Comparison of ENCODE assay signal across 20 mouse cellular contexts in the genomic region with DNA sequence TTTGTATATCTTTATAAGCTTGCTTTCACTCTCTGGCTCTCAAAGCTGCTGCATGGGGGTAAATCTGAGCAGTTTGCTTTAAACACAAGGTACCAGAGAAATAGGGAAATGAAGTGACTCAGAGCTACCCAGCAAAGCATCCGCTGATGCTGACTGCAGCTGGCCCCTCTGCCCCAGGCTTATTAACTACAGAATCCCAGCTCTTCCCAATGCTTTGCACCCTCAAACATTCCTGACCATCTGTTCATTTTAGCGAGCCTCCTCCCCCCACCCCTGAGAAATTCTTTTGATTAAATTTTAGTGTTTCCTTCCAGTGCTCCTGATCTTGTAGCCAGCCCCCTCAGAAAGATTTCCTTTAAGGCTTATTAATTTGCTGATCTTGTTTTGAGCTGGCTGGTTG. TPM values are rescaled to one million over a fixed set of nuclear protein-coding genes. Genes with fewer than 3 reads are reported as not detected.
DNase-seq lines count a peak whose midpoint lies in the region; ATAC-seq and TF ChIP-seq lines count a peak whose summit lies in the region.
"Had no signal": no experiment of that assay in that cellular context is flagged by ENCODE, and none has a peak within 500 bp of the region (broad histone marks: within the 10 kb centered on the region; RNA-seq: fewer than 3 reads in every experiment).

No protein-coding gene starts in this region.

- WGBS in kidney, embryonic 16.5 days = 53% methylated on average over 2 of the region's 2 CpGs
- WGBS in hindbrain, postnatal 0 days = 37% methylated on average over 2 of the region's 2 CpGs
- 25% methylated on average over 2 of the region's 2 CpGs for WGBS in neural tube, embryonic 14.5 days

- no peak overlapping the region for H3K4me3 ChIP-seq in kidney, embryonic 16.5 days (ENCODE audit: low read length)
- H3K4me3 ChIP-seq in hindbrain, postnatal 0 days (ENCODE audit: low read length) = no peak overlapping the region
- no peak overlapping the region for H3K4me3 ChIP-seq in neural tube, embryonic 14.5 days (ENCODE audit: low read depth, low read length)
- H3K4me3 ChIP-seq: embryonic facial prominence, embryonic 13.5 days; heart, embryonic 13.5 days had no signal

- no peak overlapping the region for H3K9ac ChIP-seq in kidney, embryonic 16.5 days (replicated peaks; ENCODE audit: low read length)
- H3K9ac ChIP-seq in hindbrain, postnatal 0 days (replicated peaks; ENCODE audit: low read length) = 0 out of 2 replicates have a peak overlapping the region, but pooled peaks have one; percentile 17
- no peak overlapping the region for H3K9ac ChIP-seq in neural tube, embryonic 14.5 days (replicated peaks; ENCODE audit: low read depth, low read length)
- H3K9ac ChIP-seq: embryonic facial prominence, embryonic 13.5 days; heart, embryonic 13.5 days; liver, embryonic 14.5 days had no signal

- DNase-seq in kidney, adult 18-20 months = no peak
- no peak for DNase-seq in Patski (ENCODE audit: low read depth, low spot score)
- peak; percentile 17 for DNase-seq in hindbrain, postnatal 0 days (ENCODE audit: low spot score)
- DNase-seq in gastrocnemius, postnatal 4 days (ENCODE audit: low spot score in 2 of 2) = no peak
- no peak for DNase-seq in spleen, postnatal 14 days (ENCODE audit: low spot score in 2 of 2)
- DNase-seq: cerebellum, postnatal 25 days; gastrocnemius, postnatal 36 days; kidney, adult 8-10 months; lung, postnatal 14 days; right cerebral cortex, postnatal 4 days had no signal

- in situ Hi-C loops in Patski (cut with MboI; ENCODE audit: low pct_unique_long_range_greater_than_20kb) = no loop called here

- H3K27me3 ChIP-seq in kidney, embryonic 16.5 days (ENCODE audit: insufficient read depth, low read length) = no peaks in the 10 kb centered on the region
- H3K27me3 ChIP-seq in Patski = no peaks in the 10 kb centered on the region
- H3K27me3 ChIP-seq in hindbrain, postnatal 0 days (ENCODE audit: insufficient read depth, low read length) = no peaks in the 10 kb centered on the region
- H3K27me3 ChIP-seq in neural tube, embryonic 14.5 days (ENCODE audit: control insufficient read depth, insufficient read depth, low read length) = no peaks in the 10 kb centered on the region
- H3K27me3 ChIP-seq: embryonic facial prominence, embryonic 13.5 days; heart, embryonic 13.5 days had no signal

- POLR2A ChIA-PET in Patski (lab: Charles Lee) = no interaction called here

- ATAC-seq in kidney, embryonic 16.5 days (ENCODE audit: low FRiP score, low TSS enrichment) = no peak
- ATAC-seq in Patski = peak; percentile 32
- no peak; the same call in 1 of the 2 replicates for ATAC-seq in hindbrain, postnatal 0 days
- peak; percentile 65 for ATAC-seq in neural tube, embryonic 14.5 days (ENCODE audit: low read depth)

- H3K4me1 ChIP-seq in kidney, embryonic 16.5 days (ENCODE audit: insufficient read depth, low read length) = 0 out of 2 replicates have a peak, but pooled peaks cover 6% of the 10 kb centered on the region
- no peaks in the 10 kb centered on the region for H3K4me1 ChIP-seq in hindbrain, postnatal 0 days (ENCODE audit: insufficient read depth, low read length)
- H3K4me1 ChIP-seq in neural tube, embryonic 14.5 days (ENCODE audit: control insufficient read depth, insufficient read depth, low read length) = no peaks in the 10 kb centered on the region
- H3K4me1 ChIP-seq: heart, embryonic 13.5 days had no signal

- H3K9me3 ChIP-seq in kidney, embryonic 16.5 days (ENCODE audit: low read length) = no peaks in the 10 kb centered on the region
- H3K9me3 ChIP-seq in hindbrain, postnatal 0 days (ENCODE audit: low read length) = no peaks in the 10 kb centered on the region
- H3K9me3 ChIP-seq in neural tube, embryonic 14.5 days (ENCODE audit: control insufficient read depth, low read length) = no peaks in the 10 kb centered on the region
- H3K9me3 ChIP-seq: embryonic facial prominence, embryonic 13.5 days; heart, embryonic 13.5 days had no signal

- H3K4me2 ChIP-seq in kidney, embryonic 16.5 days (replicated peaks; ENCODE audit: low read depth, low read length) = no peak overlapping the region
- no peak overlapping the region for H3K4me2 ChIP-seq in hindbrain, postnatal 0 days (ENCODE audit: low read depth, low read length)
- no peak overlapping the region for H3K4me2 ChIP-seq in neural tube, embryonic 14.5 days (ENCODE audit: low read depth, low read length)
- H3K4me2 ChIP-seq: embryonic facial prominence, embryonic 13.5 days; heart, embryonic 13.5 days had no signal

- no peaks in the 10 kb centered on the region for H3K36me3 ChIP-seq in kidney, embryonic 16.5 days (ENCODE audit: insufficient read depth, low read length)
- no peaks in the 10 kb centered on the region for H3K36me3 ChIP-seq in hindbrain, postnatal 0 days (ENCODE audit: insufficient read depth, low read length)
- H3K36me3 ChIP-seq in neural tube, embryonic 14.5 days (ENCODE audit: control insufficient read depth, insufficient read depth, low read length) = no peaks in the 10 kb centered on the region
- H3K36me3 ChIP-seq: embryonic facial prominence, embryonic 13.5 days; heart, embryonic 13.5 days had no signal

- peak overlapping the region; percentile 36; the same call in 1 of the 2 replicates for H3K27ac ChIP-seq in kidney, embryonic 16.5 days (ENCODE audit: low read length)
- no peak overlapping the region for H3K27ac ChIP-seq in hindbrain, postnatal 0 days
- H3K27ac ChIP-seq in neural tube, embryonic 14.5 days (ENCODE audit: low read depth, low read length) = no peak overlapping the region
- H3K27ac ChIP-seq: embryonic facial prominence, embryonic 13.5 days; heart, embryonic 13.5 days; liver, embryonic 14.5 days had no signal

- TF ChIP-seq CTCF in Patski (IDR thresholded peaks at IDR 0.05) = no peak
- TF ChIP-seq CTCF in hindbrain, postnatal 0 days (IDR thresholded peaks at IDR 0.05; ENCODE audit: low read depth) = no peak

- CTCF ChIA-PET in Patski (lab: Charles Lee) = interaction anchor here (1.3 kb wide), 1 partner anchor 9 kb away, joined by 8 read pairs; no protein-coding TSS in a partner anchor

RNA-seq across cellular contexts. Expression of a gene that starts 24.4 kb away (rescaled TPM):
- not detected in 2 replicates for polyA plus RNA-seq in kidney, embryonic 16.5 days (2015; fragmentation: Nextera tagmentation; extraction: Ambion mirVana)
- polyA plus RNA-seq in Patski (2021) = not detected
- not detected in 2 replicates for total RNA-seq in hindbrain, postnatal 0 days (2014; rRNA removed)
- not detected in 2 replicates for polyA plus RNA-seq in hindbrain, postnatal 0 days (2015; fragmentation: Nextera tagmentation; extraction: Ambion mirVana)
- not detected in 2 replicates for polyA plus RNA-seq in neural tube, embryonic 14.5 days (2014; fragmentation: Nextera tagmentation; extraction: Ambion mirVana)
- not detected for total RNA-seq in gastrocnemius, postnatal 4 days (2021)
- total RNA-seq: gastrocnemius, postnatal 36 days; hematopoietic stem cell, adult 5-6 weeks; layer of hippocampus, adult 18-20 months had no signal
- polyA plus RNA-seq: embryonic facial prominence, embryonic 13.5 days; frontal cortex, adult 2 months; heart, embryonic 13.5 days; liver, embryonic 14.5 days; stomach, embryonic 14.5 days; thymus, postnatal 0 days had no signal

Comparison
In these comparisons a context has a peak if more than half of its experiments do, and no peak if none do; other contexts are left out.
1. ATAC-seq: peak in Patski (single experiment) and neural tube, embryonic 14.5 days (single experiment); none in kidney, embryonic 16.5 days (single experiment) and hindbrain, postnatal 0 days (single experiment).